Mouse (Mus musculus) bone marrow macrophage, adult 2 months (primary cell): Measurements from ENCODE around the gene Sbk3.

Source experiments
- CTCF ChIP-seq: IDR thresholded peaks from 2 replicates; pipeline ENCODE4 v1.5.1; 2012; ENCODE audit warnings: low read depth, mild to moderate bottlenecking, low read length, moderate library complexity
- POLR2A ChIP-seq: IDR thresholded peaks from 2 replicates; pipeline ENCODE4 v1.6.1; 2012; ENCODE audit warnings: mild to moderate bottlenecking, low read depth, low read length, borderline replicate concordance

GRCm38 (mm10) chr7:4926849-4927248 is 44.1 kb downstream of the Sbk3 start:
- TF ChIP-seq CTCF = no peak
- no peak for TF ChIP-seq POLR2A
